Mouse (Mus musculus) small intestine, adult 2 months (tissue): ENCODE results near the gene Procr.

Experiments
- CTCF ChIP-seq: fragments of 200-500 bp; IDR thresholded peaks from 2 replicates; pipeline ENCODE4 v1.5.1; 2012; ENCODE audit warnings: low read depth, mild to moderate bottlenecking, control low read depth, inconsistent platforms, low read length, moderate library complexity, mixed read lengths; ENCODE audit not compliant: insufficient replicate concordance, insufficient read length; ENCODE audit errors: extremely low read depth
- POLR2A ChIP-seq: fragments of 200-500 bp; IDR thresholded peaks from 2 replicates; pipeline ENCODE4 v1.6.1; 2012; ENCODE audit warnings: low read depth, mild to moderate bottlenecking, control low read depth, inconsistent platforms, low read length, moderate library complexity

GRCm38 (mm10) chr2:155776824-155777687 is 26.1 kb downstream of the Procr start:
- no peak for TF ChIP-seq CTCF
- TF ChIP-seq POLR2A = no peak
